Mouse (Mus musculus): ENCODE measurements at regions not wholly inside any gene's neighbourhood (a gene's known extent, or its start where the extent isn't known, plus 50 kb on each side); places are given as distances from the start of the nearest gene placed in this dataset.

DNA sequence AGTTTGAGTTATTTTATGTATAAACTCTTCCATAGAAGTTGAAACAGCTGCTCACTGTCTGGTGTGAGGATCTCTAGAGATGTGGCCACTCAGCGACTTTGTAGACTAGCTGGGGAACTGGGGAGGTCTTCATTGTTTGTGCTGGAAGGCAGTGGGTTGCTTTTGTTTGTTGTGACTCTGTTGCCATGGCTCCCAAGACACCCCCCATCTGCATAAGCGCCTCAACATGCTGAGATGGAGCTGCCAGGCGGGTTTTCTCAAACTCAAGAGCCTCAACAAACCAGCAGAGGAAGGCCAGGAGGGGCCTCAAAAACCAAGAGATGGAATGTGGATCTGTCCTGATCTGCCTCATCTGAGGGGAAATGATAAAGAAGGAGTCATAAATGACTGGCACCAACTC is 129.1 kb upstream of the Tnc start:
- Histone ChIP-seq H3K9me3 (no peaks in the 10 kb centered on the region), H3K4me1 (no peaks in the 10 kb centered on the region), H3K36me3 (replicated peaks) (no peaks in the 10 kb centered on the region), H3K27me3 (replicated peaks; ENCODE audit: low read depth, poor library complexity, severe bottlenecking) (no peaks in the 10 kb centered on the region), H3K4me3 (no peak overlapping the region), H3K27ac (replicated peaks) (no peak overlapping the region)
- 26% methylated on average over 3 of the region's 3 CpGs for WGBS
- no peak for DNase-seq (ENCODE audit: low spot score)

GRCm38 (mm10) chr4:64171476-64171875 is 124.7 kb upstream of the Tnc start:
- Histone ChIP-seq H3K4me3 (no peak overlapping the region), H3K27ac (replicated peaks) (no peak overlapping the region), H3K27me3 (replicated peaks; ENCODE audit: low read depth, poor library complexity, severe bottlenecking) (no peaks in the 10 kb centered on the region), H3K4me1 (no peaks in the 10 kb centered on the region), H3K9me3 (no peaks in the 10 kb centered on the region), H3K36me3 (replicated peaks) (no peaks in the 10 kb centered on the region)
- 52% methylated on average over 3 of the region's 3 CpGs for WGBS
- peak; percentile 57 for DNase-seq (ENCODE audit: low spot score)

DNA sequence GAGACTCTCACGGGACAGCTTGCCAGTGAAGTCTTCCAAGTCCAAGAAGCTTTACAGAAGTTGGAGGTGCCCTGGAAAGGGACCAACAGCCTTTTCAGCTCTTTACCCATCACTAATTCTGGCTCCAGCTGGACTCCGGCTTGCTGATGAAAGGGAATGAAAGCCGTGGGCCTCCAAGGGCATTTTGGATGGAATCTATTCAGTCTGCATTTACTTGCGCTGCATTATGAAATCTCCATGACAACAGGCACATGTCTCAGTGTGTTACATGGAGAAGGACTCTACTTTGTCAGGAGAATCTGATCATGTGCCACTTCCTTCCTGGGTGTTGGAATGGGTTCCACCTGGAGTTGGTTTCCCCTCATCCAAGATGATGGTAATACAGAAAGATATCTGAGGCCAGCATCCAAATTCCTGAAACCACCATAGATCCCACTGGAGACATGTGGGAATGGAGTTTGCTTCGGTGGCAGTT is 102.2 kb upstream of the Tnc start:
- Histone ChIP-seq H3K9me3 (no peaks in the 10 kb centered on the region), H3K4me1 (no peaks in the 10 kb centered on the region), H3K27me3 (replicated peaks; ENCODE audit: low read depth, poor library complexity, severe bottlenecking) (no peaks in the 10 kb centered on the region), H3K4me3 (no peak overlapping the region), H3K27ac (replicated peaks) (no peak overlapping the region), H3K36me3 (replicated peaks) (no peaks in the 10 kb centered on the region)
- no peak for DNase-seq (ENCODE audit: low spot score)
- WGBS: 80% methylated on average over 5 of the region's 5 CpGs

DNA sequence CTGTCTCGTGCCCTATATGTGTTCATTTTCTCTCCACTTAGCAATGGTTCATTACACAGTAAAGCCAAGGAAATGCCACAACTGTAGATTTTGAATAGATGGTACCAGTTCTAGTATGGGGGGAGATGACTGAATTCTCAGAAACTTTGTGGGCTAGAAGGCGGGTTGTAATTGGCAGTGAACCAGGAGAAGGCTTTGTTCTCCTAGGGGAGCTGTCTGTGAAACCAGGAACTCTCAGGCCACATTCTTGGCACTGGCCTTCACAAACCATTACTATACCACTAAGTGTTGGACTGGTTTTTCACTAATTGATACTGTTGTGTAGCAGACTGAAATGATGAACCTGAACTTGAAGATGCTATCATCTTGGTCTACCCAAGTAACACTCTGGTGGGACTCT is 99.1 kb upstream of the Tnc start:
- 87% methylated on average over 2 of the region's 2 CpGs for WGBS

DNA sequence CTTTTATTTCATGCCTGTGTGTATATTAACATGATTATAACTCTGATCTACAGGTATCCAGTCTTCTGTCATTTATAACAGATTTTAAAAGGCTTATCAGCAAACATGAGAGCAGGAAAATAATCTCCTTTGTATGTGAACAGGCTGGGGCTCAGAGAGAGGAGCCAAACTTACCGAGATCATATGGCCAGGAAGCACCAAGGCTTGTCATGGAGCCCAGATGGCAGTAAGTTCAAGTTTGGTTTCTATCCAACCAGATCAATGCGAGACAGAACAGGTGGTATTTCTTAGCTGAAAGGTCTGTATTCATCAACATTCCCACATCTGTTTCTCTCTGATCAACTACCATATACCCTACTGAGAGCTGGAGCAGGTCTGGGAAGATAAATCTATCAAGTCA is 96.1 kb upstream of the Tnc start:
- no peak for DNase-seq (ENCODE audit: low spot score)
- no peak overlapping the region for H3K4me3 ChIP-seq
- no peaks in the 10 kb centered on the region for H3K4me1 ChIP-seq
- H3K36me3 ChIP-seq (replicated peaks): no peaks in the 10 kb centered on the region
- WGBS: 66% methylated on average over 2 of the region's 2 CpGs
- no peaks in the 10 kb centered on the region for H3K9me3 ChIP-seq
- H3K27me3 ChIP-seq (replicated peaks; ENCODE audit: low read depth, poor library complexity, severe bottlenecking): no peaks in the 10 kb centered on the region
- no peak overlapping the region for H3K27ac ChIP-seq (replicated peaks)

More for the DNA sequence above, 99.1 kb upstream of the Tnc start:
- Histone ChIP-seq H3K4me1 (no peaks in the 10 kb centered on the region), H3K4me3 (no peak overlapping the region), H3K27me3 (replicated peaks; ENCODE audit: low read depth, poor library complexity, severe bottlenecking) (no peaks in the 10 kb centered on the region), H3K27ac (replicated peaks) (no peak overlapping the region), H3K9me3 (no peaks in the 10 kb centered on the region), H3K36me3 (replicated peaks) (no peaks in the 10 kb centered on the region)
- DNase-seq (ENCODE audit: low spot score): no peak

DNA sequence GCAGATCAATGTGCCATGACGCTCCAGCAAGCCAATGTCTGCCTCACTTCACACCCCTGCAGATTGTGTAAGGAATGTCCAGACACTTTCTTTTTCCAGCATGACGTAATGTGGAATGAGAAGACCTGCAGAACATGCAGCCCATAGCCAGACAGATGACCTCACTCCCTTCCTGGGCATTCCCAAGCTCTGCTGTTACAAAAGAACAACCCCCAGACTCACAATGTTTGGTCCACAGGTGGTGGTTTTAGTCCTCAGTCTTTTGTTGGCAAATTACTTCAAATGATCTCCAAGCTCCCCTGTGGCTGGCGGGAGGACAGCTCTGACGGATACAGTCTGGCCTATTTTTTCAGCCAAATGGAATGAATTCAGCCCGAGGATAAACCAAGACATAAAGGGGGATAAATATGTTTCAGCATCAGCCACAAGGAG is 95.6 kb upstream of the Tnc start:
- WGBS: 71% methylated on average over 5 of the region's 5 CpGs

GRCm38 (mm10) chr4:64139836-64140235 is 93.0 kb upstream of the Tnc start:
- Histone ChIP-seq H3K27ac (replicated peaks) (no peak overlapping the region), H3K4me3 (no peak overlapping the region), H3K27me3 (replicated peaks; ENCODE audit: low read depth, poor library complexity, severe bottlenecking) (no peaks in the 10 kb centered on the region), H3K36me3 (replicated peaks) (no peaks in the 10 kb centered on the region), H3K9me3 (no peaks in the 10 kb centered on the region), H3K4me1 (no peaks in the 10 kb centered on the region)
- no peak for DNase-seq (ENCODE audit: low spot score)
- 85% methylated on average over 4 of the region's 4 CpGs for WGBS

More for the DNA sequence above, 95.6 kb upstream of the Tnc start:
- Histone ChIP-seq H3K27me3 (replicated peaks; ENCODE audit: low read depth, poor library complexity, severe bottlenecking) (no peaks in the 10 kb centered on the region), H3K4me1 (no peaks in the 10 kb centered on the region), H3K36me3 (replicated peaks) (no peaks in the 10 kb centered on the region), H3K27ac (replicated peaks) (no peak overlapping the region), H3K4me3 (no peak overlapping the region), H3K9me3 (no peaks in the 10 kb centered on the region)
- DNase-seq (ENCODE audit: low spot score): no peak

GRCm38 (mm10) chr4:64135036-64135435 is 88.2 kb upstream of the Tnc start:
- no peaks in the 10 kb centered on the region for H3K4me1 ChIP-seq
- DNase-seq (ENCODE audit: low spot score): no peak
- 86% methylated on average over 3 of the region's 3 CpGs for WGBS

DNA sequence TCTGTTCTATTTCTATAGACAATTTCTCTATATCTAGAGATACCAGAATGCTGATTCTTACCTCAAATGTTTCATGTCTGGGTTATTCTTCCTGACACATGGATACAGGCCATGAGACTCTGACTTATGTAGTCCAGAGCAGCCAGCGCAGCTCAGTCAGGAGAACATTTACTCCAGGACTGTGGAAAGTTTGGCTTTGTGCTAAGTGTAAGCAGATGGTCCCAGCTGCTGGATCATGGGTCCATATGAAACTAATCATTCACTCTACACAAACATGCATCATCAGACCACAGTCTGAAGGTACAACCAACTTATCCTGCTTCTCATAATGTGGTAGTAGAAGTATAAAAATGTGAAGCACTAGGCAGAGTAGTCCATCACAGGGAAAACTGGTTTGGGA is 82.5 kb upstream of the Tnc start:
- H3K4me1 ChIP-seq: no peaks in the 10 kb centered on the region
- H3K27ac ChIP-seq (replicated peaks): no peak overlapping the region
- WGBS: 62% methylated on average over 1 of the region's 1 CpGs
- H3K4me3 ChIP-seq: no peak overlapping the region
- H3K36me3 ChIP-seq (replicated peaks): no peaks in the 10 kb centered on the region
- no peaks in the 10 kb centered on the region for H3K9me3 ChIP-seq
- DNase-seq (ENCODE audit: low spot score): peak; percentile 24
- H3K27me3 ChIP-seq (replicated peaks; ENCODE audit: low read depth, poor library complexity, severe bottlenecking): no peaks in the 10 kb centered on the region

More at GRCm38 (mm10) chr4:64135036-64135435, 88.2 kb upstream of the Tnc start:
- H3K4me3 ChIP-seq: no peak overlapping the region
- no peaks in the 10 kb centered on the region for H3K36me3 ChIP-seq (replicated peaks)
- H3K27me3 ChIP-seq (replicated peaks; ENCODE audit: low read depth, poor library complexity, severe bottlenecking): no peaks in the 10 kb centered on the region
- no peaks in the 10 kb centered on the region for H3K9me3 ChIP-seq
- no peak overlapping the region for H3K27ac ChIP-seq (replicated peaks)

DNA sequence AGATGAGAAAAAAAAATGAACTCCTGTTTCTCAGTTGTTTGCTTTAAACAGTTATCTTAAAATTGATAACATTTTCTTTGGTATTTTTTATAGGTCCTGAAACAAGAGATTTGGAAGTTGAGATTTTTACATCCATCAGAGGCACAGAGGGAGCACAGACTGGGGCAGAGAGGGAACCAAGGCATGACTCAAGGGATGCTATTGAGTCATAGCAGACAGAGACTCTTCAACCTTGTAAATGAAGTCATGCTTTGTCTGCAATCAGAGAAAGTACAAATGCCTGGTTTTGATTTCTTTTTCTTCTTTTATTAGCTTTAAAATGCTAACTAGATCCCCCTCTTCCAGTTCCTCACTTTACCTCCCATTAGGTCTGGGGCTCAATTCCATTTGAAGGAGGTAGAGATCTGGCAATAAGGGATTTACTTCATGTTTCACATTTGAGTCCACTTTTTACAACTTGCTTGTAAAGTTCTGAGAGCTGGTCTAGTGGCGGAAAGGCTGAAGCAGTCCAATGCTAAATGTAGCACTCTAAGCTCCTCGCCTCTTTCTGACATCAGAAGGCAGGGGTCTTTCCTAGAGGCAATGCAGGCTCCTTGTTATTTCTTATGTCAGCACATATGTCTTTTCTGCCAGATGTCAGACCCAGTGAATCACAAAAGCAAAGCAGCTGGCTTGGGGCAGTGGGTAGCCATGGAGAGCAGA is 77.7 kb upstream of the Tnc start:
- WGBS: 87% methylated on average over 2 of the region's 2 CpGs
- no peaks in the 10 kb centered on the region for H3K4me1 ChIP-seq
- H3K36me3 ChIP-seq (replicated peaks): no peaks in the 10 kb centered on the region
- no peak overlapping the region for H3K27ac ChIP-seq (replicated peaks)
- no peaks in the 10 kb centered on the region for H3K9me3 ChIP-seq
- DNase-seq (ENCODE audit: low spot score): no peak
- H3K27me3 ChIP-seq (replicated peaks; ENCODE audit: low read depth, poor library complexity, severe bottlenecking): no peaks in the 10 kb centered on the region
- no peak overlapping the region for H3K4me3 ChIP-seq

- no peaks in the 10 kb centered on the region for H3K36me3 ChIP-seq (replicated peaks)
- DNase-seq (ENCODE audit: low spot score): no peak
- H3K27me3 ChIP-seq (replicated peaks; ENCODE audit: low read depth, poor library complexity, severe bottlenecking): no peaks in the 10 kb centered on the region
- WGBS: 87% methylated on average over 2 of the region's 2 CpGs
- no peak overlapping the region for H3K27ac ChIP-seq (replicated peaks)
- no peaks in the 10 kb centered on the region for H3K9me3 ChIP-seq
- H3K4me1 ChIP-seq: no peaks in the 10 kb centered on the region
- no peak overlapping the region for H3K4me3 ChIP-seq
Measured at GRCm38 (mm10) chr4:64123675-64124074, 76.9 kb upstream of the Tnc start.

DNA sequence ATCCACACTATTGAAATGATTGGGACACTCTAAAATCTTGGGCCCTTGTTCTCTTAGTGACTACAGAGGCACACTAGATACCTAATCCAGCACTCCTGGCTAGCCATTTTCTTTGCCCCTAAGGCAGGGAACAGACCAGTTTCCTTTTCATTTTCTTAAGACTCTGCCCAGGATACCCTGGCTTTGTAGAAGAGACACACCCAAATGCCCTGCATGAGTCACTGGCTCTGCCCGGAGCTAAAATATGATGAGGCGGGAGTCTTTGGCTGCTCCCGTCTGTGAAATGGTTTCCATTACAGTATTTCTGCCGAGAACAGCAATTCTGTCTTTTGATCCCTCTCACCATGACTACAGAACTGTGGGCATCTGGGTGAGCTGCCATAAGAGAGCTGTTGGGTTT is 51.4 kb upstream of the Tnc start:
- H3K4me1 ChIP-seq: no peaks in the 10 kb centered on the region

More for the DNA sequence above, 51.4 kb upstream of the Tnc start:
- Histone ChIP-seq H3K4me3 (no peak overlapping the region), H3K27ac (replicated peaks) (no peak overlapping the region), H3K9me3 (no peaks in the 10 kb centered on the region), H3K36me3 (replicated peaks) (no peaks in the 10 kb centered on the region), H3K27me3 (replicated peaks; ENCODE audit: low read depth, poor library complexity, severe bottlenecking) (no peaks in the 10 kb centered on the region)
- WGBS: 80% methylated on average over 4 of the region's 4 CpGs
- no peak for DNase-seq (ENCODE audit: low spot score)
